Mouse (Mus musculus) neural tube, embryonic 14.5 days (tissue): ENCODE measurements around the gene Nr2e1. TPM values are rescaled to one million over a fixed set of nuclear protein-coding genes. Genes with fewer than 3 reads are reported as not detected.

Source experiments
- ATAC-seq: fragments of 200-750 bp; cut with Nextera tagmentation; 2 replicates; pipeline ENCODE4 v1.8.0; 2017; ENCODE audit warnings: low read depth, mild to moderate bottlenecking, moderate TSS enrichment, moderate library complexity
- H3K27ac ChIP-seq: fragments of 300-500 bp; sonication (generic); 2 replicates; pipeline ENCODE4 v1.5.1; 2014; ENCODE audit warnings: low read depth, mild to moderate bottlenecking, control low read depth, low read length, moderate library complexity, mixed read lengths
- H3K27me3 ChIP-seq: fragments of 300-500 bp; sonication (generic); 2 replicates; pipeline ENCODE4 v1.6.1; 2014; ENCODE audit warnings: low read length; ENCODE audit not compliant: control insufficient read depth, insufficient read depth
- H3K36me3 ChIP-seq: fragments of 300-500 bp; sonication (generic); 2 replicates; pipeline ENCODE4 v1.6.1; 2014; ENCODE audit warnings: low read length, mixed read lengths; ENCODE audit not compliant: control insufficient read depth, insufficient read depth
- H3K4me1 ChIP-seq: fragments of 300-500 bp; sonication (generic); 2 replicates; pipeline ENCODE4 v1.6.1; 2014; ENCODE audit warnings: low read length; ENCODE audit not compliant: control insufficient read depth, insufficient read depth
- H3K4me2 ChIP-seq: fragments of 300-500 bp; sonication (generic); 2 replicates; pipeline ENCODE4 v1.6.1; 2014; ENCODE audit warnings: mild to moderate bottlenecking, low read depth, low read length, control low read depth
- H3K4me3 ChIP-seq: fragments of 300-500 bp; sonication (generic); 2 replicates; pipeline ENCODE4 v1.5.1; 2014; ENCODE audit warnings: low read depth, low read length, control low read depth, mixed read lengths
- H3K9ac ChIP-seq: fragments of 300-500 bp; sonication (generic); replicated peaks from 2 replicates; pipeline ENCODE4 v1.6.1; 2014; ENCODE audit warnings: low read depth, mild to moderate bottlenecking, control low read depth, low read length, mixed read lengths
- H3K9me3 ChIP-seq: fragments of 300-500 bp; sonication (generic); 2 replicates; pipeline ENCODE4 v1.6.1; 2016; ENCODE audit warnings: low read length; ENCODE audit not compliant: control insufficient read depth
- WGBS: fragments of 180-500 bp; shearing (Covaris S2); extraction: QIAGEN DNeasy Blood & Tissue Kit; methylation state at CpG from one replicate; pipeline ENCODE4 v1.1.7; 2014; 5-methylcytosine and 5-hydroxymethylcytosine counted together
- polyA plus RNA-seq: library from polyadenylated mRNA; unstranded; fragments of >200 nt; fragmentation: Nextera tagmentation; extraction: Ambion mirVana; gene quantifications from 2 replicates; pipeline ENCODE4 v1.2.1, GENCODE M21; 2014

The Nr2e1 gene
- polyA plus RNA-seq, 1 experiment from 2014 or later = not detected

- Histone ChIP-seq H3K4me2 (no peak overlapping the region), H3K36me3 (no peaks in the 10 kb centered on the region), H3K27ac (no peak overlapping the region), H3K4me1 (0 out of 2 replicates have a peak, but pooled peaks cover 3% of the 10 kb centered on the region), H3K27me3 (peaks cover 81% of the 10 kb centered on the region), H3K9me3 (no peaks in the 10 kb centered on the region), H3K4me3 (no peak overlapping the region), H3K9ac (no peak overlapping the region)
- under 1% methylated on average over 10 of the region's 10 CpGs for WGBS
- no peak for ATAC-seq
These were observed 8.8 kb downstream of the Nr2e1 start for GRCm38 (mm10) chr10:42574639-42575038.

GRCm38 (mm10) chr10:42572971-42573370, 10.5 kb downstream of the Nr2e1 start:
- Histone ChIP-seq H3K4me3 (no peak overlapping the region), H3K9ac (no peak overlapping the region), H3K27ac (no peak overlapping the region), H3K4me1 (0 out of 2 replicates have a peak, but pooled peaks cover 3% of the 10 kb centered on the region), H3K4me2 (no peak overlapping the region), H3K36me3 (no peaks in the 10 kb centered on the region), H3K9me3 (no peaks in the 10 kb centered on the region), H3K27me3 (peaks cover 77% of the 10 kb centered on the region)
- WGBS = under 1% methylated on average over 15 of the region's 15 CpGs
- ATAC-seq = no peak

- H3K27ac ChIP-seq = no peak overlapping the region
- no peaks in the 10 kb centered on the region for H3K36me3 ChIP-seq
- 0 out of 2 replicates have a peak, but pooled peaks cover 3% of the 10 kb centered on the region for H3K4me1 ChIP-seq
- no peak for ATAC-seq
- no peaks in the 10 kb centered on the region for H3K9me3 ChIP-seq
- H3K4me3 ChIP-seq = no peak overlapping the region
- H3K4me2 ChIP-seq = no peak overlapping the region
- peaks cover 73% of the 10 kb centered on the region for H3K27me3 ChIP-seq
- no peak overlapping the region for H3K9ac ChIP-seq
- 2% methylated on average over 20 of the region's 20 CpGs for WGBS
These were observed 10.9 kb downstream of the Nr2e1 start for GRCm38 (mm10) chr10:42572567-42572966.

- H3K9me3 ChIP-seq = no peaks in the 10 kb centered on the region
- H3K4me3 ChIP-seq = no peak overlapping the region
- ATAC-seq = no peak
- H3K9ac ChIP-seq = no peak overlapping the region
- H3K36me3 ChIP-seq = no peaks in the 10 kb centered on the region
- H3K4me2 ChIP-seq = no peak overlapping the region
- peaks cover 34% of the 10 kb centered on the region for H3K27me3 ChIP-seq
- no peaks in the 10 kb centered on the region for H3K4me1 ChIP-seq
- WGBS = 1% methylated on average over 12 of the region's 12 CpGs
- H3K27ac ChIP-seq = no peak overlapping the region
These were observed 21.2 kb downstream of the Nr2e1 start for GRCm38 (mm10) chr10:42562272-42562671.

GRCm38 (mm10) chr10:42559581-42560200, 23.7 kb downstream of the Nr2e1 start:
- Histone ChIP-seq H3K4me2 (no peak overlapping the region), H3K9ac (no peak overlapping the region), H3K4me3 (no peak overlapping the region), H3K9me3 (no peaks in the 10 kb centered on the region), H3K27me3 (peaks cover 14% of the 10 kb centered on the region; the same call in 1 of the 2 replicates), H3K36me3 (no peaks in the 10 kb centered on the region), H3K4me1 (no peaks in the 10 kb centered on the region), H3K27ac (no peak overlapping the region)
- no peak for ATAC-seq
- WGBS = 79% methylated on average over 5 of the region's 5 CpGs

GRCm38 (mm10) chr10:42546507-42546906, 36.9 kb downstream of the Nr2e1 start:
- H3K9ac ChIP-seq = no peak overlapping the region
- H3K27me3 ChIP-seq = no peaks in the 10 kb centered on the region
- WGBS = 88% methylated on average over 3 of the region's 3 CpGs

GRCm38 (mm10) chr10:42545707-42546503, 37.5 kb downstream of the Nr2e1 start:
- Histone ChIP-seq H3K9ac (no peak overlapping the region), H3K9me3 (no peaks in the 10 kb centered on the region), H3K27me3 (no peaks in the 10 kb centered on the region), H3K4me1 (no peaks in the 10 kb centered on the region), H3K27ac (no peak overlapping the region), H3K4me2 (no peak overlapping the region), H3K36me3 (no peaks in the 10 kb centered on the region), H3K4me3 (no peak overlapping the region)
- no peak for ATAC-seq
- 86% methylated on average over 6 of the region's 6 CpGs for WGBS

More at GRCm38 (mm10) chr10:42546507-42546906, 36.9 kb downstream of the Nr2e1 start:
- Histone ChIP-seq H3K9me3 (no peaks in the 10 kb centered on the region), H3K4me3 (no peak overlapping the region), H3K4me1 (no peaks in the 10 kb centered on the region), H3K36me3 (no peaks in the 10 kb centered on the region), H3K27ac (no peak overlapping the region), H3K4me2 (no peak overlapping the region)
- no peak for ATAC-seq

GRCm38 (mm10) chr10:42537571-42538316, 45.7 kb downstream of the Nr2e1 start:
- WGBS = 89% methylated on average over 9 of the region's 9 CpGs
- Histone ChIP-seq H3K36me3 (0 out of 2 replicates have a peak, but pooled peaks cover 8% of the 10 kb centered on the region), H3K9ac (no peak overlapping the region), H3K27me3 (no peaks in the 10 kb centered on the region), H3K4me2 (no peak overlapping the region), H3K4me3 (no peak overlapping the region), H3K27ac (no peak overlapping the region), H3K9me3 (no peaks in the 10 kb centered on the region), H3K4me1 (no peaks in the 10 kb centered on the region)
- no peak for ATAC-seq
